Mouse (Mus musculus) ES-E14 (cell line): ENCODE measurements at regions not wholly inside any gene's neighbourhood (a gene's known extent, or its start where the extent isn't known, plus 50 kb on each side); places are given as distances from the start of the nearest gene placed in this dataset.

Experiments used
- HCFC1 ChIP-seq: IDR thresholded peaks from 2 replicates; pipeline ENCODE4 v1.6.1; 2012; ENCODE audit warnings: low read length, inconsistent platforms, borderline replicate concordance; ENCODE audit not compliant: insufficient read depth
- MAFK ChIP-seq: IDR thresholded peaks from 2 replicates; pipeline ENCODE4 v1.6.1; 2014; ENCODE audit warnings: mild to moderate bottlenecking, low read depth, low read length, inconsistent platforms; ENCODE audit not compliant: insufficient read depth

- TF ChIP-seq HCFC1 (no peak), MAFK (no peak)
These were observed 147.0 kb upstream of the Spag17 start for GRCm38 (mm10) chr3:99738093-99738803.
